Mouse (Mus musculus) spleen, adult 10 weeks (tissue): ENCODE data around the gene Trmt10b. TPM values are rescaled to one million over a fixed set of nuclear protein-coding genes. Genes with fewer than 3 reads are reported as not detected.

ENCODE experiments used
- polyA plus RNA-seq: library from polyadenylated mRNA; stranded (reverse); fragments of 350-450 nt; fragmentation: Illumina TruSeq; extraction: RNeasy Lipid Tissue Mini Kit (QIAGEN cat#74804); gene quantifications from one replicate; pipeline ENCODE4 v1.2.3, GENCODE M21; 2015; ENCODE audit warnings: low replicate concordance; ENCODE audit not compliant: insufficient read depth

Trmt10b gene
- 18.5 TPM for polyA plus RNA-seq

GRCm38 (mm10) chr4:45296662-45297564 is at the start of gene Trmt10b:
Gene Trmt10b (plus strand): TSS chr4:45297127.

GRCm38 (mm10) chr4:45341669-45342249 is 44.8 kb downstream of the Trmt10b start, which contains the start of gene Dcaf10:
Gene Dcaf10 (plus strand): TSS chr4:45342101.

DNA sequence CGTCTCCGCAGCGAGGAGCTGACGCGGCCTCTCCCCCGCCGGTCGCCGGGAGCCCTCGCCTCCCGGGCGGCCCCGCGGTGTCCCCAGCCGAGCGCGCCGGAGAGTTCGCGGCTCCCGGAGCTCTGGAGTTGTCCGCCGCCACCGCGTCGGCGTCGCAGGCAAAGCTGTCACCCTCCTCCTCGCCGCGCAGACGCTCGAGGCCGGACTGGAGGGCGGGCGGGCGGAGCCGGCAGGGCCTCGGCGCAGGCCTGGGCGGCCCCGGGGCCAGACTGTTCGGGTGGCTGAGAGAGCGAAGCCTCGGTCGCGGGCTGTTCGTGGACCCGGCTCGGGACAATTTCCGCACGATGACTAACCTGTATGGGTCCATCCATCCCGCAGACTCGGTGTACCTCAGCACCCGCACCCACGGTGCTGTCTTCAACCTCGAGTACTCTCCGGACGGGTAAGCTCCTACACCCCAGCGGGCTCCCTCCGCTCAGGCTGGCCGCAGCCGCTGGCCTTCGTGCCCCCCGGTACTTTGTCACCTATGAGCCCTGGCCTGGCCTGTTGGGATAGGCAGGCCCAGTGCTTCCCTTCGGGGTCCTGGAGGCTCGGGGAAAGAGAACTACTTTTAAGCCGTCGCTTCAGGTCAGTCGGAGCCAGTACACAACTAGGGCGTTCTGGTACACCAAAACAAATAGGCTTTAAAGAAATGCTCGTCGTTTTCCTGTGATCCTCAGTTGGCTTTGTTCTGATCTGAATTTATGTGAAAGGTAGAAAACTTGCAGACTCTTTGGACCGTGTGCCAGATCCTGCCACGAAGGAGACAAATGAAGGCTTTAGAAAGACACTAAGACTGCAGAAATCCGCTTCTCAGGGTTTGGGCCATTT is 45.6 kb downstream of the Trmt10b start, which contains the start of gene Exosc3:
Exosc3 (minus strand) TSS at position 447 of the 870 bp plus-strand sequence.

Other genes starting within 250 kb of the Trmt10b start
- gene Fbxo10, start 212.5 kb upstream of the Trmt10b start, polyA plus RNA-seq: 1.6 TPM
- gene Tomm5, start 189.0 kb upstream of the Trmt10b start, polyA plus RNA-seq: 87.5 TPM
- 0.14 TPM for gene Frmpd1, start 112.3 kb upstream of the Trmt10b start, polyA plus RNA-seq
- gene Dcaf10, start 45.0 kb downstream of the Trmt10b start, polyA plus RNA-seq: 16.5 TPM
- 63.5 TPM for gene Exosc3, start 45.6 kb downstream of the Trmt10b start, polyA plus RNA-seq
- 79.4 TPM for gene Slc25a51, start 111.6 kb downstream of the Trmt10b start, polyA plus RNA-seq
- 5.2 TPM for gene Shb, start 235.3 kb downstream of the Trmt10b start, polyA plus RNA-seq